Mouse (Mus musculus) bone marrow, adult 2 months (tissue): ENCODE data around the gene Vwa5a. TPM values are rescaled to one million over a fixed set of nuclear protein-coding genes. Genes with fewer than 3 reads are reported as not detected.
A peak's percentile ranks its signal among the peaks of the same experiment; 100 is the strongest.

Source experiments
- H3K27ac ChIP-seq: fragments of 200-500 bp; 2 replicates; pipeline ENCODE4 v1.5.1; 2012; ENCODE audit warnings: low read depth, mild to moderate bottlenecking, control low read depth, inconsistent platforms, low read length; ENCODE audit not compliant: control insufficient read depth, poor library complexity, insufficient read depth
- H3K4me1 ChIP-seq: fragments of 200-500 bp; 2 replicates; pipeline ENCODE4 v1.6.1; 2011; ENCODE audit warnings: low read length; ENCODE audit not compliant: control insufficient read depth, insufficient read depth
- H3K4me3 ChIP-seq: fragments of 200-500 bp; replicated peaks from 2 replicates; pipeline ENCODE3; 2011; ENCODE audit warnings: mild to moderate bottlenecking, low read depth, low read length, control low read depth; ENCODE audit not compliant: control insufficient read depth
- CTCF ChIP-seq: fragments of 200-500 bp; IDR thresholded peaks from 2 replicates; pipeline ENCODE4 v1.5.1; 2011; ENCODE audit warnings: low read length, control low read depth; ENCODE audit not compliant: control insufficient read depth, insufficient read depth
- POLR2A ChIP-seq: fragments of 200-500 bp; IDR thresholded peaks from 2 replicates; pipeline ENCODE4 v1.6.1; 2011; ENCODE audit warnings: low read depth, mild to moderate bottlenecking, control low read depth, low read length, borderline replicate concordance; ENCODE audit not compliant: control insufficient read depth
- WGBS: fragments of 180-500 bp; shearing (Covaris S2); methylation state at CpG from one replicate; pipeline ENCODE4 v1.1.7; 2018; 5-methylcytosine and 5-hydroxymethylcytosine counted together
- polyA plus RNA-seq: library from polyadenylated mRNA; stranded (reverse); fragments of >200 nt; gene quantifications from 2 replicates; pipeline ENCODE4 v1.2.4, GENCODE M21; 2011; ENCODE audit warnings: low replicate concordance; ENCODE audit not compliant: missing spikeins, insufficient read depth, insufficient read length

Vwa5a gene
- 6.4 and 8.9 TPM in 2 replicates for polyA plus RNA-seq

DNA sequence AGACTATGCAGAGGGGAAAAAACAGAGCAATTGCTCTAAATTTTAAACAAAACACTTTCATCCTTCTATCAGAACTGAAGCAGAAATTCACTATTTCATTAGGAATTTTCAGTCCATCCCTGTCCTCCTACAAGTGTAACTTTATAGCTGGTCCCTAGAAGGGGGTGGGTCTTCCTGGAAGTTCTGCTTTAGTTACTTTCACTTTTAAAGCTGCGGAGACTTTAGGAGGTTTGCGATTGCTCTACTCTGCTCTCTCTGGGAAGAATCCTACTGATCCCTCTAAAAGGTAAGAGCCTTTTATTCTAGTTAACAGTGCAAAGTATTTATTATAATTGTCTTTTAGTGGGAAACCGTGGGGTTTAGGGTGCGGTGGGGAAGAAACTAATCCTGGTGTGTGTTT lies at the start of gene Vwa5a:
TSS of gene Vwa5a (plus strand) at position 167 of the 400 bp plus-strand sequence.
- Histone ChIP-seq H3K27ac (no peak within 1 kb of the TSS), H3K4me3 (peak within 1 kb of the TSS; percentile 69), H3K4me1 (no peaks in the 10 kb centered on the region; the same call in 1 of the 2 replicates)
- WGBS: 1% methylated on average over 4 of the region's 4 CpGs
- TF ChIP-seq CTCF (no peak), POLR2A (no peak)

DNA sequence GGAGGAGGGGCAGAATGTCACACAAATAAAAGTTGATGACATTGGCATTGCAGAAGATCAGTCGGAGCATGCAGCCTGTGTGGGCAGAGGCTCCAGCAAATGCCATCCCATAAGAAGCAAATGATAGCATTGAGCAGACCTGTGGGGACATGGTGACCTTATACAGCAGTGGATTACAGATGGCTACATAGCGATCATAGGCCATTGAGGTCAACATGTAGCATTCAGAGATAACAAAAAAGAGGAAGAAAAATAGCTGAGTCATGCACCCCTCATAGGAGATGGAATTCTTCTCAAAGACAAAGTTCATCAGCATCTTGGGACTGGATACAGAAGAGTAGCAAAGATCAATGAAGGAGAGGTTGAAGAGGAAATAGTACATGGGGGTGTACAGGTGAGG lies 45.2 kb upstream of the Vwa5a start:
- Histone ChIP-seq H3K4me1 (no peaks in the 10 kb centered on the region), H3K4me3 (no peak overlapping the region), H3K27ac (no peak overlapping the region)
- TF ChIP-seq POLR2A: no peak
- no peak for TF ChIP-seq CTCF
- 53% methylated on average over 2 of the region's 2 CpGs for WGBS

DNA sequence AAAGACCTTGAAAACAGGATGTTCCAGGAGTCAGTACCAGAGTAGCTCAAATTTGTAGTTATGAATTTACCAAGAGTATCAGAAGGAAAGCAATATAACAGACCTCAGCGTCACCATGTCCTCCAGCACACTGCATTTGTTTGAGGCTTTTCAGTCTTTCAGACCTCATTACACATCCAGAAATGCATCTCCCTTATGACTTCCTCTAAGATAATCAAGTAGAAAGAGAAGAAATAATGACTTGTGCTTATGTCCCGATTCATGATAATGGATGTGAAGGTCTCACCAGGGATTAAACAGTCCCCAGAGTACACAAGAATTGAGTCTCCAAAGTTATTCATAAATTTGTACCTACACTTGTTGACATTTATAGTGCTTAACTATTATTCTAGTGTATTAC lies 43.6 kb upstream of the Vwa5a start, which contains the start of gene Olfr918:
TSS of gene Olfr918 (minus strand) at position 101 of the 400 bp plus-strand sequence.
- Histone ChIP-seq H3K4me3 (no peak within 1 kb of the TSS), H3K4me1 (no peaks in the 10 kb centered on the region), H3K27ac (no peak within 1 kb of the TSS)
- TF ChIP-seq POLR2A (no peak), CTCF (no peak)
- WGBS: 75% methylated on average over 2 of the region's 2 CpGs

DNA sequence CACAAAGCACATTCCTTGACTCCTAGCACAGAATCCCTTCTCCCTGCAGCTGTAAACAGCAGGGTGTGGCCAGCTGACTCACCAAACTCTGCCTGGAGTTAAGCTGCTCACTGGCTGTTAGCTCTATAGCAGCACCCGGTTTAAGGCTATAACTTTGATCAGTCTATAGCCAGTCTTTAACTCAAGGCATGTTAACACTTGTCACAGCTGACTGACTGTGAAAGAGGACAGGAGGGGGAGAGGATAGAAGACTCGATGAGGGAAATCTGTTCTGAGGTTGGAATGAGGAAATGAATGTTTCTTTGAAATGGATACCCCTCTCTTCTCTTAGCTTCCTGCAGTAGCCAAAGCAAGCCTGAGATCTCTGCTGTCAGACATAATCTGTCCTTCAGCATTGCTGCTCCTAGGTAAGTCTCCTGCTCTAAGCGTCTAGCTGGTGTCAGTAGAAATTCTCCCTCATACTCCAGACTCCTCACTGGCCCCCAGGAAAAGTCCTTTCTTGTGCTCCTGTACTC lies 916 bp downstream of the Vwa5a start:
- Histone ChIP-seq H3K4me1 (no peaks in the 10 kb centered on the region; the same call in 1 of the 2 replicates), H3K27ac (no peak overlapping the region), H3K4me3 (peak overlapping the region; percentile 69)
- 6% methylated on average over 3 of the region's 3 CpGs for WGBS
- TF ChIP-seq CTCF (no peak), POLR2A (no peak)

DNA sequence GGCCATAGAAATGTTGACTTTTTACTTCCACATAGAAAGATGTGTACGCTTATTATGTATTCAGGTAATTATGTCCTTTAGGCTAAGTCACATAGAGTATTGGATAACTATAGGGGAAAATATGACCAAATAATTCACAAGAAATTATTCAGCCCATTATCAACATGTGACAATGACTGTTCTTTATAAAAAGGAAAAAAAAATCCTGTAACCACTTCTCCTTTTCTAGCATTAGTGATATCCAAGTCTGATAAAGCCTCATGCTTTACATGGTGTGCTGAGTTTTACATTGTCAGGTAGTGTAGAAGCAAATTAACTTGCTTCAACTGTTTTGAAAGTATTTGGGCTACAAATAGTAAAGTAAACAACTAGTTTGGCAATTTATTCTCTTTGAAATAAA lies 6.0 kb downstream of the Vwa5a start:
- 85% methylated on average over 1 of the region's 1 CpGs for WGBS
- H3K4me1 ChIP-seq: no peaks in the 10 kb centered on the region
- H3K27ac ChIP-seq: no peak overlapping the region
- no peak for TF ChIP-seq CTCF
- TF ChIP-seq POLR2A: no peak
- H3K4me3 ChIP-seq: no peak overlapping the region

DNA sequence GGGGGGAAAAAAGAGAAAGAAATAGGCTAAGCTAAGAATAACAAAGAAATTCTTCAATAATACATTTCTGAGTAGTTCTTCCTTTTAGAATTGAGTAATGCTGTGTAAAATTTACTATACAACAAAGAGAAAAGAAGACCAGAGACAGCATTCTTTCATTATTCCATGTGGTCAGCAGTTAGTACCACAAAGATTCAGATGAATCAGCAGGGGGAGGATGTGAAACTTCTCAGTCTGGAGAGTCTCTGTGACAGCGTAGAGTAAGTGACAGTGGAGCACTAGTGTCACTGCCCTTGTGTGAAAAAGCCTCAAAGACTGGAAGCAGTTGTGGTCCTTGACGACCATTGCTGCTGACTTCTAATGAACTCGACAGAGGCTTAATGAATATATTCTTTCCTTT lies 10.2 kb downstream of the Vwa5a start:
- WGBS: 55% methylated on average over 3 of the region's 3 CpGs
- TF ChIP-seq POLR2A (no peak), CTCF (no peak)
- Histone ChIP-seq H3K4me3 (no peak overlapping the region), H3K4me1 (no peaks in the 10 kb centered on the region), H3K27ac (no peak overlapping the region)

DNA sequence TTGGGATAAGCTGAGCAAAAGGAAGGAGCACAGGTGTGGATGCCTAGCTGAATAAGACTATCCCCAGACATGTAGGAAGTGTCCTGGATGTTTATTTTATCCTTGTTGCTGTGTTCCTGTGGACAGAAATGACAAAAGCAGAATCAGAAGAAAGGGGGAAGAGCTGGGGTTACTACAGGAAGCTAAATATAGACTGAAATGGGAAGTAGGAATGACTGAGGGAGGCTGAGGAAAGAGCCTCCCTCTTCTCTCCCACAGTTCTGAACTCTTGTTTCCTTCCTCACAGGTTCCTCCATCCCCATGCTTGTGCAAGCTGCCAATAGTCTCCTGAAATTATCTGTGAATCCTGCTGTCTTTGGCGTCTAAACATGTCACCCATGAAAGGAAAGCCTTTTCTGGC lies 23.3 kb downstream of the Vwa5a start:
- Histone ChIP-seq H3K27ac (no peak overlapping the region), H3K4me1 (no peaks in the 10 kb centered on the region; the same call in 1 of the 2 replicates), H3K4me3 (no peak overlapping the region)
- WGBS: 60% methylated on average over 1 of the region's 1 CpGs
- TF ChIP-seq CTCF: no peak
- no peak for TF ChIP-seq POLR2A

DNA sequence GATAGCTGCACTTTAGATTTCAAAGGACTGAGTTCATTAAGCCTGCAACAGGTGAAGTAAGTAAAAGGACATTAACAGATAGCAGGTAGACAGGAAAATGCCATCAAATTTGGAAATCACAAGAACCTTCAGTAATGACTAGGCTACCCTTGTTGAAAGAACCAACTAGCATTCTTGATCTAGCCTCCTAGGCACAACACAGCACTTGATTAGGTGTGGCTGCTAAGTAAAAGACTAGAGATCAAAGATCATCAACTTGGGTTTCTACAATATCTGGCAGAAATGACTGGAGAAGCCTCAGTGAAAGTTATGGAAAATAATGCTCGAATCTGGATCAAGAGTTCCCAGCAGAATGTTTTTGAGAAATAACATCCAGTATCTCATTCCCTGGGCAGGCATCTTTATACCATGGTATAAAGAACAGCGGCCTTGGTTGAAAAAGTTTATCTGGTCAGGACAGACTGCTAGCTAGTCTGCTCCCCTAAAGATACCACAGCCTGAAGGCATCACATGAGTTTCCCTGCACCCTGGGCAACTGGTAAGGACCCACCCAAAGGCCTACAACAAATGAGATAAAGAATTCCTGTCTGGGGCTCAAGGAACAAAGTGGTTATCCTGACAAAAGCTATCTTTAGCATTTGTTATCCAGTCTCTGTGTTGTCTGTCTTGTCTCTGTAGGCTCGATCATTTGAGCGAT lies 26.7 kb downstream of the Vwa5a start:
- H3K4me3 ChIP-seq: no peak overlapping the region
- 63% methylated on average over 4 of the region's 4 CpGs for WGBS
- H3K4me1 ChIP-seq: no peaks in the 10 kb centered on the region; the same call in 1 of the 2 replicates
- H3K27ac ChIP-seq: no peak overlapping the region
- no peak for TF ChIP-seq CTCF
- no peak for TF ChIP-seq POLR2A
